Mouse (Mus musculus): Measurements from ENCODE around the gene Arap2. TPM values are rescaled to one million over a fixed set of nuclear protein-coding genes. Genes with fewer than 3 reads are reported as not detected.

The Arap2 gene
- polyA plus RNA-seq, 2 experiments: 1.1 to 1.7 TPM

DNA sequence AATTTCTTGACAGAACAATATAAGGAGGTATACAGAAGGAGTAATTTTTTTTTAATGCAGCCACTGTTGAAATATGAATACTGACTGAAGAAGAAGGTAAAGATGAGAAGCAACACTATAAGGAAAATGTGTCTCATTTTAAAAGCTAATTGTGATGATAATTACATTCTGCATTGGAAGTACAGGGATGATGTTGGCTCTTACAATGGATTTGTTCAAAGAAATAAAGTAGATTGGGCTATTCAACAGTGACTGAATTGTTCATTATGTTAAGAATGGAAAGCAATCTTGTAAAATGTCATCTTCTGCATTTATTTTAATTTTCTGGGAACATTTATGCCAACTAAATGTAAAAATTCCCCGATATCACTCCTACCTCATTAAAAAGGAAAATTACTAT, 178.6 kb downstream of the Arap2 start:
- H3K9ac ChIP-seq (replicated peaks): no peak overlapping the region
- no peak for TF ChIP-seq CTCF (IDR thresholded peaks at IDR 0.05; ENCODE audit: low read depth)
- no peak for TF ChIP-seq EP300 (IDR thresholded peaks at IDR 0.05; ENCODE audit: low read depth)
- 49% methylated on average over 1 of the region's 1 CpGs for WGBS (ENCODE audit: insufficient replicate concordance)
- H3K4me1 ChIP-seq (replicated peaks; ENCODE audit: control insufficient read depth in 2 of 2, insufficient read depth in 2 of 2, low read length in 1 of 2): no peaks in the 10 kb centered on the region
- no peaks in the 10 kb centered on the region for H3K36me3 ChIP-seq (replicated peaks; ENCODE audit: control insufficient read depth, insufficient read depth, low read depth)
- DNase-seq (ENCODE audit: low read depth in 3 of 3, low spot score in 3 of 3) (no peak), ATAC-seq (ENCODE audit: insufficient read depth) (no peak)
- H3K4me2 ChIP-seq (ENCODE audit: low read depth): no peak overlapping the region
- H3K27ac ChIP-seq: no peak overlapping the region
- no peak overlapping the region for H3K4me3 ChIP-seq (ENCODE audit: insufficient read depth in 1 of 2, low read depth in 2 of 2, low read length in 2 of 2)
- no peaks in the 10 kb centered on the region for H3K27me3 ChIP-seq (ENCODE audit: control insufficient read depth, insufficient read depth, low read length)
- no peaks in the 10 kb centered on the region for H3K9me3 ChIP-seq (ENCODE audit: control insufficient read depth, low read length)

DNA sequence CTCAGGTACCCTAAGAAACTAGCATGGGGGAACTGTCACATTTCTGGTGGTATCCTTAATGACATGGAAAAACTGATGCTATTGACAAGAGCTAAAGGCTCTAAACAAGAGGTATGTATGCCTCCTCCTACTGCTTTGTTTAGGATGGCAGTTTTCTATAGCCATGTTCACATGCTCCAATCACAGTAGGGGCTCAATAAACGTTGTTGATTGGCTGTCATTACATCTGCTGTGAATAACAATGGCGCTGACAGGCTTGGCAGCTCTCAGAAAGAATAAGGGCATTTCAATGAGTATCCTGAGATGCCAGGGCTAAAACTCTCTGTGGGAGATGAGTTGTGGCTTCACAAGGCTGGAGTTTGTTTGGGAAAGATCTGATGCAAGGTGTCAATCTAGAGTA, 183.3 kb downstream of the Arap2 start:
- 14% methylated on average over 2 of the region's 2 CpGs for WGBS (ENCODE audit: insufficient replicate concordance)
- DNase-seq (ENCODE audit: low read depth in 3 of 3, low spot score in 3 of 3): no peak
- no peak for ATAC-seq (ENCODE audit: insufficient read depth)
- Histone ChIP-seq H3K4me2 (ENCODE audit: low read depth) (no peak overlapping the region), H3K36me3 (replicated peaks; ENCODE audit: control insufficient read depth, insufficient read depth, low read depth) (no peaks in the 10 kb centered on the region), H3K27me3 (ENCODE audit: control insufficient read depth, insufficient read depth, low read length) (no peaks in the 10 kb centered on the region), H3K4me1 (replicated peaks; ENCODE audit: control insufficient read depth in 2 of 2, insufficient read depth in 2 of 2, low read length in 1 of 2) (no peaks in the 10 kb centered on the region), H3K27ac (no peak overlapping the region), H3K4me3 (ENCODE audit: insufficient read depth in 1 of 2, low read depth in 2 of 2, low read length in 2 of 2) (no peak overlapping the region), H3K9me3 (ENCODE audit: control insufficient read depth, low read length) (no peaks in the 10 kb centered on the region), H3K9ac (replicated peaks) (no peak overlapping the region)
- TF ChIP-seq EP300 (IDR thresholded peaks at IDR 0.05; ENCODE audit: low read depth): no peak
- no peak for TF ChIP-seq CTCF (IDR thresholded peaks at IDR 0.05; ENCODE audit: low read depth)

DNA sequence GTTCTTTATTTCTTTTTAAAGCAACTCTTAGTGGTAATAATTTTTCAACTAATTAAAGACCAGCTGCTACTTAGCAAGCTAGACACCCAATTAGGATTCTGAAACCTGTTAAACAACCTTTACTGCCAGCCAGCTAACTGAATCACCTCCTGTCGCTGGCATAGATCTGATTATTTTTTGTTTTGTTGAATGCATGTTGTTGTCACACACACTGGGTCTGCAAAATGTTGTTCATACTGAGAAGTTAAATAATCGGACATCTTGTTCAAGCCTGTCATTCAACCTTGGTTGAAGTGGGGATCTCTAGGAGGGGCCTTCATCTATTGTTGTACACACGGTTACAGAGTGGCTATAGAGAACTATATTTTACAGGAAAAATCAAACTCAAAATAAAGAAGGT, 184.3 kb downstream of the Arap2 start:
- Histone ChIP-seq H3K4me1 (replicated peaks; ENCODE audit: control insufficient read depth in 2 of 2, insufficient read depth in 2 of 2, low read length in 1 of 2) (no peaks in the 10 kb centered on the region), H3K9me3 (ENCODE audit: control insufficient read depth, low read length) (no peaks in the 10 kb centered on the region), H3K27me3 (ENCODE audit: control insufficient read depth, insufficient read depth, low read length) (no peaks in the 10 kb centered on the region), H3K4me2 (ENCODE audit: low read depth) (no peak overlapping the region), H3K36me3 (replicated peaks; ENCODE audit: control insufficient read depth, insufficient read depth, low read depth) (no peaks in the 10 kb centered on the region), H3K9ac (replicated peaks) (no peak overlapping the region), H3K4me3 (ENCODE audit: insufficient read depth in 1 of 2, low read depth in 2 of 2, low read length in 2 of 2) (no peak overlapping the region), H3K27ac (no peak overlapping the region)
- ATAC-seq (ENCODE audit: insufficient read depth) (no peak), DNase-seq (ENCODE audit: low read depth in 3 of 3, low spot score in 3 of 3) (no peak)
- WGBS (ENCODE audit: insufficient replicate concordance): 66% methylated on average over 3 of the region's 3 CpGs
- TF ChIP-seq CTCF (IDR thresholded peaks at IDR 0.05; ENCODE audit: low read depth) (no peak), EP300 (IDR thresholded peaks at IDR 0.05; ENCODE audit: low read depth) (no peak)

DNA sequence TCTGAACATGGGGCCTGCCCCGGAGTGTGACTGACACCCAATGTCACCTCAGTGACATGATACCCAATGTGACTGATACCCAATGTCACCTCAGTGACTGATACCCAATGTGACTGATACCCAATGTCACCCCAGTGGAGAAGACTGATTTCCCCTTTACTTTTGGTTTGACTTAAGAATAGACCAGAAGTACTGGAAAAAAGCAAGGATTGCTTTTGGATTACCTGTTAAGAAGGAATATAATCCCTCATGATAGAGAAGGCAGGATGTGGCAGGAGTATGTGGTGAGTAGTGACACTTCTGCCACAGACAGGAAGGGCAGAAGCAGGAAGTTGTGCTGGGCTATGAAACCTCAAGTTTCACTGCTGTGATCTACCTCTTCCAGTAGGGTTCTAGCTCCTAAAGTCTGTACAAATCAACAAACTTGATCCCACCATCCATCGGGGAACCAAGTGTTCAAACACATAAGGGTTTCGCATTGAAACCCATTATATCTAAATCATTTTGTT, 191.6 kb downstream of the Arap2 start:
- DNase-seq (ENCODE audit: low read depth in 3 of 3, low spot score in 3 of 3) (no peak), ATAC-seq (ENCODE audit: insufficient read depth) (no peak)
- H3K4me1 ChIP-seq (replicated peaks; ENCODE audit: control insufficient read depth in 2 of 2, insufficient read depth in 2 of 2, low read length in 1 of 2): no peaks in the 10 kb centered on the region
- no peak overlapping the region for H3K4me3 ChIP-seq (ENCODE audit: insufficient read depth in 1 of 2, low read depth in 2 of 2, low read length in 2 of 2)
- 68% methylated on average over 3 of the region's 3 CpGs for WGBS (ENCODE audit: insufficient replicate concordance)
- H3K36me3 ChIP-seq (replicated peaks; ENCODE audit: control insufficient read depth, insufficient read depth, low read depth): no peaks in the 10 kb centered on the region
- H3K27me3 ChIP-seq (ENCODE audit: control insufficient read depth, insufficient read depth, low read length): no peaks in the 10 kb centered on the region
- H3K9ac ChIP-seq (replicated peaks): no peak overlapping the region
- no peak for TF ChIP-seq CTCF (IDR thresholded peaks at IDR 0.05; ENCODE audit: low read depth)
- TF ChIP-seq EP300 (IDR thresholded peaks at IDR 0.05; ENCODE audit: low read depth): no peak
- H3K27ac ChIP-seq: no peak overlapping the region
- H3K4me2 ChIP-seq (ENCODE audit: low read depth): no peak overlapping the region
- no peaks in the 10 kb centered on the region for H3K9me3 ChIP-seq (ENCODE audit: control insufficient read depth, low read length)

Other genes starting within 250 kb of the Arap2 start
- not detected in 2 replicates for gene Dthd1, start 47.7 kb upstream of the Arap2 start, polyA plus RNA-seq (2012; rRNA removed)
- not detected in 2 replicates for gene Dthd1, start 47.7 kb upstream of the Arap2 start, polyA plus RNA-seq (2014; fragmentation: Nextera tagmentation; extraction: Ambion mirVana)